Mouse (Mus musculus) kidney, postnatal 10 days (tissue): Measurements from ENCODE around the gene D11Wsu47e.
"Not testable (repeated sequence)": the region's sequence is repeated elsewhere in the genome, so short reads cannot be mapped to it uniquely, and the experiment has no call there.

Source experiments
- DNase-seq: peaks from one replicate; pipeline ENCODE4 v3.0.0; 2021; ENCODE audit warnings: mixed read lengths

The D11Wsu47e gene

DNA sequence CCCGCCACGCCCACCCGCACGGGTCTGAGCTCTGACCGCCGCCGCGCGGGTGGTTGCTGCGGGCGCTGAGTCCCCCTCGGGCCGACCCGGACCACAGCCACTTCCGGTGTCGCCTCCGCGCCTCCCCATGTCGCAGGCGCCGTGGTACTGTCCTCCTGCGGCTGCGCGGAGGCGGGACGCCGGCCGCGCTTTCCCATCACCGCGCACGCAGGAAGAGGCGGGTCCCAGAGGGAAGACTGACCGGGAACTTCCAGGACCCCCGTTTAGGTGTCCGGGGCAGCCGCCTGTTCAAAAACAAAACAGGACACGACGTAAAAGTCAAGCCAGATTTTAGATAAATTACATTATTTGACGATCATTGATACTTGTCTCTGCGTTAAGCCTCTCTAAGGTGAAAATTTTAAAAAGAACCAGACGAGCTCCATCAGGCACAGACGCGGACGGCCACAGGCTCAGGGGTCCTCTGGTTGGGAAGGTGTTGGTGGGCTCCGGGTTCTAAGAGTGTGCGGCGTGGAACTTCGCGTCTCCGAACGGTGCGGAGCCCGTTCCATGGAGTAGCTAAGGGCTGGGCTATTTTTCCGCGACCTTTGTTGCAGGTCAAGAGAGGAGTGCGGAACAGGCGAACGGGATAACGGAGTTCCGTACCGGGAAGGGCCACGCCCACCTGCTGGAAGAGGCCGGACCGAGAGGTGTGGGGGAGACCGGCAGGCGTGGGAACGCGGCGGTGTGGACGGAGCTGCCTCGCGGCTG, at the start of gene D11Wsu47e, which contains the start of gene Fam104a:
Gene D11Wsu47e, plus strand, starts transcription at position 456 of the 750 bp plus-strand sequence.
Gene Fam104a, minus strand, starts transcription at position 199 of the 750 bp plus-strand sequence.
- DNase-seq = peak; percentile 97

DNA sequence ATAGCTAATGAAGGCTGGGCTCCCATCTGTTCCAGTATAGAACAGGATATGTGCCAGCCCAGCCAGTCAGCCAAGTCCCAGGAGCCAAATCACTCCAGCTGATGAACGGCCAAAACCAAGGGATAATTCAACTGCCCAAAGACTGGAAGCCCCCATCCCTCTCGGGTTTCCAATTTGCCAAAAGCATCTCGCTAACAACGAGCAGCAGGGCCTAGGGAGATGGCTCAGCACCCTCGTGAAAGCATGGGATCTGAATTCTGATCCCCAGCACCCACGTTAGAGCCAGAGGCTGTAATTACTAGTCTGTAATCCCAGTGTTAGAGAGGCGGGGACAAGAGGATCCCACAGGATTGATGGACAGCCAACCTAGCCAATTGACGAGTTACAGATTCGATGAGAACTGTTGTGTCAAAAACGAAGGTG, 49.5 kb upstream of the D11Wsu47e start:
- no peak for DNase-seq

DNA sequence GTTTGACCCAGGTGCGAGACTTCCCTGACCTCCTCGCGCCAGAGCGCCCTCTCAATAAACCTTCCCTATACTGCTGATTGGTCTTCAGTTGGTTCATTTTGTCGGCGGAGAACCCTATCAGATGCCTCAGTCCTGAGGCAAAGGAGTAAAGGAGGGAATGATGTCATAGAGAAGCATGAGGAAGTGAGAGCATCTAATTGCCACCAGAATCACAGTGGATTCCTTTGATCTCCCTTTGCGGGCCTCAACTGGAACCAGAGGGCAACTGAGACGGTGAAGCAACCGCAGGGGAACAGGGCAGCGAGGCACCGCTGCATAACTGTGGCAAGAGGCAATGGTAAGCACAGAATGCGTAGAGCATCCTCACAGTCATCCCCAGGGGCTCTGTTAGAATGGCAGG, 45.5 kb upstream of the D11Wsu47e start:
- DNase-seq = no peak

DNA sequence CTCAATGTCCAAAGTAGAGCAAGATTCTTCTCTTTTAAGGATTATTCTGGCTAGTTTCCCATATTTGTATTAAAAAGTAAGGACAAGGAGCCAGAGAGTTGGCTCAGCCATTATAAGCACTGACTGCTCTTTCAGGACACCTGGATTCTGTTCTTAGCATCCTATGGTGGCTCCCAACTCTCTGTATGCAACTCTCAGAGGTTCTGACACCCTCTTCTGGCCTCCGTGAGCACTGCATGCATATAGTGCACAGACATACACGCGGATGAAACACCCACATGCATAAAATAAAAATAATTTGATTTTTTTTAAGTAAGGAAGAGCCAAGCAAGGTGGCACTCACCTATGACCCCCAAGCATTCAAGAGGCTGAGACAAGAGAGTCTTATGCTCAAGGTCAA, 39.0 kb upstream of the D11Wsu47e start:
- DNase-seq = no peak

DNA sequence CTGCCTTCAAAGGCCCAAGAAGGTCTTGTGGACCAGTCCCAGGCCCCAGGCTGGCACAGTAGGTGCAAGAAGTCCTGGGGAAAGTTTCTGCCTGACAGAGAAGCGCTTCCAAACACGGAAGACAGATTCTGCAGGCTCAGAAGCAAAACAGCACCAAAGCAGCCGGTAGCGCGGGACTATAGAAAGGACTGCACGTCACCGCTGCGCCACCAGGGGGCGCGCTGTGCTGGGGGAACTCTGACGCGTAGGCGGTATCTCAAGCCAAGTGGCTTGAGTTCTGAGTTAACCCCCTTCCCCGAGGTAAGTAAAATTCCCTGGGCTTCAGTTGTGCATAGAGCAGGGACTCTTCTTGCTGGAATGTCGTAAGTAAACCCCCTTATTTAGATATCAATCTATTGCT, 36.1 kb upstream of the D11Wsu47e start:
- peak; percentile 90 for DNase-seq

DNA sequence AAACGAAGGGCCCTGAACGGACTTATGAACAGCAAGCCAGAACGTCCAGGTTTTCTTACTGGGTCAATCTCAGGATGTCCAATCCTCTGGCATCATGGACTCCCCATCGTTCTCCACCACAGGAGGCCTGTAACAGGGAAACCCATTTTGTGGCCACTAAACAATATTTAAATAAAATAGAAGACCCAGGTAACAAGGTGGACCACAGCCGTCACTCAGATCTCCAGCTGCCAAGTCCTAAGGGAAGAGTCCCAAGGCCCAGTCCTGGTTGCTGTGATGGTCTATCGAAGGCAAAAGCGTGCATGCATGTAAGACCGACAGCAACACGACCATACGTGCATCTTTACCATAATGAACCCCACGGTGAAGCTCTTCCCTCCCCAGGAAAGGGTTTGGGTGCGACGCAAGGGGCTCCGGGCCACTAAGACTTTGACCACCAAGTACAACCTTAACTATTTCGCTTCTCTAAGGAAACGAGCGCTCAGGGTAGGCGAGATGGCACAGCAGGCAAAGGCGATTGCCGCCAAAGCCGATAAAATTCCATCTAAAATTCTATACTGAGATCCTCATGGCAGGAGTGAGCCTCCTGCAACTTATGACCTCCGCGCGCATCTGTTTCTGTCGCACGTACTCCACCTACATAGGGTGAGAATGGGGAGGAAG, 35.4 kb upstream of the D11Wsu47e start, which contains the start of gene Cog1:
Gene Cog1, plus strand, starts transcription at position 480 of the 663 bp plus-strand sequence.
- DNase-seq = no peak

DNA sequence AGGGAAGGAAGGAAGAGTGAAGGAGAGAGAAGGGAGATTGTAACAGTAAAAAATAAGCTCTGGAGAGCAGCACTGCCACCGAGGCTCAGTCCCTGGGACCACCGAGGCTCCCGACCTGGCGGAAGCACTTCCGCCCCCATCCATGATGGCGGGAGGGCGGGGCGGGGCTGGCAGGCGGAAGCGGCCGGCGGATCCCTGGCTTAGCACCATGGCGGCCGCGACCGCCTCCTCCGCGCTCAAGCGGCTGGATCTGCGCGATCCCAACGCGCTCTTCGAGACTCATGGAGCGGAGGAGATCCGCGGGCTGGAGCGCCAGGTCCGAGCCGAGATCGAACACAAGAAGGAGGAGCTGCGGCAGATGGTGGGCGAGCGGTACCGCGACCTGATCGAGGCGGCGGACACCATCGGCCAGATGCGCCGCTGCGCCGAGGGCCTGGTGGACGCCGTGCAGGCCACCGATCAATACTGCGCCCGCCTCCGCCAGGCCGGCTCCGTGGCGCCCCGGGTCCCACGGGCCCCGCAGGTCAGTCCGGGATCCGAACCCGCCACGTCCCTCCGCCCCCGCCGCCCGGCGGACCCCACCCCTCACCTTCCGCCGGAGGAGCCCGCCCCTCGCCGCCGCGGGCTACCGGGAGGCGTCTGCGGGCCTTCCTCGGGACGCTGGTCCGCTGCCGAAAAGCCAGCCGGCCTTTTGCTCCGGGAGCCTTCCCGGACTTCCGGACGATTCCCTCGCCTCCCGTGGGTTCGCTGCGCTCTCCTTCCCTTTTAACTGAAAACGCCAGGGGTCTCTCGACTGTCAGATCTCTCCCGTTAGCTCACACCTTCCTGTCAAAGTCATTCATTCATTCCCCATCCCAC, 34.6 kb upstream of the D11Wsu47e start, which contains the start of gene Slc39a11:
Gene Slc39a11, minus strand, starts transcription at position 727 of the 858 bp plus-strand sequence.
- DNase-seq = peak; percentile 84

DNA sequence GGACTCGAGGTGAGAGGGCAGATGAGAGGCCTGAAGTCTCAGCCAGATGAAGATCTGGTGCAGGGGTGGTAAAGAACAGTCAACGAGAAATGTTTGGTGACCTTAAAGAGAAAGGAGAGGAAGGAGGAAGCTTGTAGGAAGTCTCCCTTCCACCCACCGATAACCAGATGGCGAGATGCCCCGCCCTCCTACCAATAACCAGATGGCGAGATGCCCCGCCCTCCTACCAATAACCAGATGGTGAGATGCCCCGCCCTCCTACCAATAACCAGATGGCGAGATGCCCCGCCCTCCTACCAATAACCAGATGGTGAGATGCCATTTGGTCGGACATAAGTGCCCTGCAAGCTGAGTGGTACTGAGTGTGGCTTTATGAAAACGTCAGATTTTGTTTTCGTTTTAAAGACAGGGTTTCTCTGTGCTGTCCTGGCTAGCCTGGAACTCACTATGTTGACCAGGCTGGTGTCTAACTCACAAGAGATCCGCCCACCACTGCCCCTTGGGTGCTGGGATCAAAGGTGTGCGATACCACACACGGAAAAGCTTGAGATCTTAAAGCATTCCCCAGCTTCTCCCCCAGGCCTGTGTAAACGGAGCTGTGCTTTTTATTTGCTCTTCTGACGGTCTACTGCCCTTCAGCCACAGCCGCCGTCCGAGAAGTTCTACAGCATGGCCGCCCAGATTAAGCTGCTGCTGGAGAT, 32.9 kb upstream of the D11Wsu47e start:
- no peak for DNase-seq

DNA sequence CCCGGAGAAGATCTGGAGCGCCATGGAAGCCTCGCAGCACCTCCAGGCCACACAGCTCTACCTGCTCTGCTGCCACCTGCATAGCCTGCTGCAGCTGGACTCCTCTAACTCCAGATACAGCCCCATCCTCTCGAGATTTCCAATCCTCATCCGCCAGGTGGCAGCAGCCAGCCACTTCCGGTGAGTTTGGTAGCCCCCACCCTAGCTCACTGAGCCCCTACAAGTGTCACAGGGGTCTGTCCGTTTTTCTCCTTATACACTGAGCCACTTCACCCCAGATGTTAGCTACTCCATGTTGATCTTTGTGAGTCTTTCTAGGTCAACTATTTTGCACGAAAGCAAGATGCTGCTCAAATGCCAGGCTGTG, 32.3 kb upstream of the D11Wsu47e start:
- DNase-seq = peak; percentile 73

DNA sequence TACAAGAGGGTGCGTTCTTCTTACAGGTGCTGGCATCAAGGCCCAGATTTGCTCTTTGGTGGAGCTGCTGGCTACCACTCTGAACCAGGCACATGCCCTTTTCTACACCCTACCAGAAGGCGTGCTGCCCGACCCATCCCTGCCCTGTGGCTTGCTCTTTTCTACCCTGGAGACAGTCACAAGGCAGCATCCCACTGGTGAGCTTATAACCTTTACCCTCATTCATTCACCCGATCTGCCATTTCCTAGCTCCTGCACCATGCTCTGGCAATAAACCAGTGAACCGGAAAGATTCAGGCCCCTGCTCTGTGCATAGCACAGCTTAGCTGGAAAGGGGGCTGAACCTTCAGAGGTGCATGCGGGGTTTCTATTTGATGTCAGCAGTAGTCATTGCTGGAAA, 31.7 kb upstream of the D11Wsu47e start:
- DNase-seq = peak; percentile 43

DNA sequence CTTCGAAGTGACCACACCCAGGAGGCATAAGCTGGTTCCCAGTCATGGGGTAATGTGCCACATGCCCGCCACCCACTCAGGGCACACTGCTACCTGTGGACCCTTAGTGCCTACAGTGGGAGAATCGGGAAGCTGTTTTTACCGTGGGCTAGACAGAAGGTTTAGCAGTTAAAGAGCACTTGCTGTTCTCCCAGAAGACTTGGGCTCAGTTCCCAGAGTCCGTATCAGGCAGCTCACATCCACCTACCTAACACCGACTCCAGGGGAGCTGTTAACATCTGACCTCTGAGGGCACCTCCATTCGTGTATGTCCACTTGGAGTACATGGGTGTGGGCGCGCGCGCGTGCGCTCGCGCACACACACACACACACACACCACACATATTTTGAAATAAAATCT, 30.1 kb upstream of the D11Wsu47e start:
- DNase-seq = no peak

DNA sequence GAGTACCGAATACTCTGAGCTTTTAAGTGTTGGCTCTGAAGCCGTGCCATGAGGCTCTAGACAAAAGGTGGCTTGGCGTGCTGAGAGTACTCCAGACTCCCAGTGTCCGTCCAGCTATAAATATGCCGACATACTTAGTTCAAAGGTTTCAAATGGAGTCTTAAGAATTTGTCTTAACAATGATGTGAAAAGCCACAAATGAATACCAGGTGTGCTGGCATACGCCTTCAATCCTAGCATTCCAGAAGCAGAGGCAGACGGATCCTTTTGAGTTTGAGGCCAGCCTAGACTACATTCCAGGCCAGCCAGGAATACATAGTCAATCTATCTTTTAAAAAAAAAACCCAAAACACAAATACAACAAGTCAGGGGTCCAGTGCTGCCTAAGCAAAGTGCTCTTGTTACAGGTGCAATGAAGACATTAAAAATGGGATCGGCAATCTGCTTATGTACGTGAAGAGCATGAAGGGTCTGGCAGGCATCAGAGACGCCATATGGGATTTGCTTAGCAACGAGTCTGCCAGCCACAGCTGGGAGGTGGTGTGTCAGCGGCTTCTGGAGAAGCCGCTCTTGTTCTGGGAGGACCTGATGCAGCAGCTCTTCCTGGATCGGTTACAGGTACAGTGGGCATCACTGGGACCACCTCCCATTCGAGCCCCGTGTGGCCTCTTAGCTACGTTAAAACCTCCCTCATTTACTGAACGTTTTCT, 29.5 kb upstream of the D11Wsu47e start:
- no peak for DNase-seq

DNA sequence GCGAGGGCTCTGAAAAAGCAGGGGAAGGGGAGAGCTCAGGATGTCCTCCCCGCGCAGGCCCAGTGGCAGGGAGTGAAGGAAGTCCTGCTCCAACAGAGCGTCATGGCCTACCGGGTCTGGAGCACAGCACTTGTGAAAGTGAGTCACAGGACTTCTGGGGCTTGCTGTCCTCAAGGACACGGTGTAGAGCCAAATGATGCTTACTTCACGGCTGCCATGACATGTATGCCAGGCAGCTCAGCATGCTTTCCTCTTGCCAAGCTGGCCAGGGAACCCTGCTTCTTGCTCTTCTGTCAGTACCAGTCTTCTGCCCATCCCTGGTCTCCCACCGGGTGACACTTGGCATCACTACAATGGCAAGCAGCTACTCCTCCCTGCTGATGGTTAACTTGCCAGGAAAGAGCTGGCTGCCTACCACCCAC, 27.7 kb upstream of the D11Wsu47e start:
- no peak for DNase-seq

DNA sequence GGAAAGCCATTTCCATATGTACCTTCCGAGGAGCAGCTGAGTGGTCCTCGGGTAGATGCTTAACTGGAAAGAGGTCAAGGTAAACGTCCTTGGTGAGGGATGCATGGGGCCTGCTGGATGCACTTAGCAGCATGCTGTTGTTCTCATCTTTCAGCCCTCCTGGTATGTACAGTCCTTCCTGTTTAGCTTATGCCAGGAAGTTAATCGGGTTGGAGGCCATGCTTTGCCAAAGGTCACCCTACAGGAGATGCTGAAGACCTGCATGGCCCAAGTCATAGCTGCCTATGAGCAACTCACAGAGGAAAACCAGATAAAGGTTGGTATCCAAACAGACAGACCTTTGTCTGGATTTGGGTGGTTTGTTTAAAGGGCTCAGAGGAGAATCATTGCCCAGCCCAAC, 27.0 kb upstream of the D11Wsu47e start:
- DNase-seq = no peak

DNA sequence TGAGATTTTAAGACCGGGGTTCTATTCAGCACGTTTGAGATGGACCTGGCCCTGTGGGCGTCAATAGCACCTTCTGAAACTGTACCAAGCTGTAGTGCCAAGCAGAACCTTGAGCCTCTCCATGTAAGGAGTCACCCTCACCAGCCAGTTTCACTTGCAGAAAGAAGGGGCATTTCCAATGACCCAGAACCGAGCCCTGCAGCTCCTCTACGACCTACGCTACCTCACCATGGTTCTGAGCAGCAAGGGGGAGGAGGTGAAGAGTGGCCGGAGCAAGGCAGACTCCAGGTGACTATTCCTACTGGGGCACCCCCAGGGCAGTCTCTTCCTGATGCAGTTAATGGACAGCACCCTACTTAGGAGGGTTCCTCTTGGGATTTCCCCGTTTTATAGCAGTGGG, 25.9 kb upstream of the D11Wsu47e start:
- DNase-seq = no peak

DNA sequence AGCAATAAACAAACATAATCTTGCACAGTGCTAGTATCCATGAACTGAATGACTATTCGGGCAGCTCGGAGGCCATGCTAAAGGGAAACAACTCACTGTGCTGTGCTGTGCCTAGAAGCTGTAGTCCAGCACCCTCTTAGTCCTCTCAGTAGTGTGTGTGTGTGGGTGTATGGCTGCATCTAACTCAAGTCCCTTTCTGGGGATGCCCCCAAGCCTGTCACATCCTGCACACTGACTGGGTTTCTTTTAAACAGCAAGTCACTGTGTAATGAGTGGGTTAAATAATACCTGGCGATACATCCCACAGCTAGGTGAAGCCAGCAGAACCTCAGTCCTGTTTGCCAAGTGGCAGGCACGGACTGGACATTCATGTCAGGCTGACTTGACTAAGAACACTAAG, 25.4 kb upstream of the D11Wsu47e start:
- no peak for DNase-seq

DNA sequence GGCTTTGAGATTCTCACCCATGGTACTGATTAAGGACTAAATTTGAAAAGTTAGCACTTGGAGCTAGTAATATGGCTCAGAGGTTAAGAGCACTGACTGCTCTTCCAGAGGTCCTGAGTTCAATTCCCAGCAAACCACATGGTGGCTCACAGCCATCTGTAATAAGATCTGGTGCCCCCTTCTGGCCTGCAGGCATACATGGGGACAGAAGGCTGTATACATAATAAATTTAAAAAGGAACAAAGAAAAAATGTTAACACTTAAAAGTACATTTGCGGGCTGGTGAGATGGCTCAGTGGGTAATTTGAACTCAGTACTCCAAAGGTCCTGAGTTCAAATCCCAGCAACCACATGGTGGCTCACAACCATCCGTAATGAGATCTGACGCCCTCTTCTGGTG, 24.0 kb upstream of the D11Wsu47e start:
- not testable (repeated sequence) for DNase-seq

DNA sequence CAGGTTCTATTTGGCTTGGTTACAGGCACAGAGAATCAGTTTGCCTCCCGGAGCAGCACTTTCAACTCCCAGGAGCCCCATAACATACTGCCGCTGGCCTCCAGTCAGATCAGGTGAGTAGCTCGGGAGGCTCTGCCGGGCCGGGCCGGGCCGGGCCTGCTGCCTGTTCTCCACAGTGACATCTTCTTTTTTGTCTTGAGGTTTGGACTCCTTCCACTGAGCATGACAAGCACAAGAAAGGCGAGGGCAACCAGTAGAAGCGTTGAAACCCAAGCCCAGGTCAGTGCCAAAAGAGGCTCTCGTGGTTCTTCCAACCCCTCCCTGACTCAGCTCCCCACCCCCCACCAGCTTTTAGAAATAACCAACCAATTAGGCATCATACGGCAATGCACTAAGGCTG, 23.3 kb upstream of the D11Wsu47e start:
- DNase-seq = no peak

DNA sequence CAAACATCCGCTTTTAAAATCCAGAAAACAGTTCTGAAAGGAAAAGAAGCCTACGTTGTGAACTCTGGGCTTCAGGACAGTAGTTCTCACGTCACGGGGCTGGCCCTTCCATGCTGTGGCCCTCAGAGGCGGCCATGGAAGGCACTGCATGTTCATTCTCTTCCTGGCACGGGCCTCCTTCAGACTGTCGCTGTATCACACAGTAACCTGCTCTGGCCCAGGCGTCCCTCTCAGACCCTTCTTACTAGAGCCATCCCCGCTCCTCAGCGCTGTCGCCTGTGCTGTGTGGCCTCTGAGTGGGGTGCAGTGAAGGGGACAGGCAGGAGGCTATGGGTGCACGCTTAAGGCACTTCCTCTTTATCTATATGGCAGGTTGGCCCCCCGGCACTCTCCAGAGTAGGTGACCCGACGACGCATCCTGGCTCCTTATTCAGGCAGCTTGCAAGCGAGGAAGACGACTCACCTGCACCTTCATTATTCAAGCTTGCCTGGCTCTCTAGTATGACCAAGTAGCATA, 22.3 kb upstream of the D11Wsu47e start:
- no peak for DNase-seq

DNA sequence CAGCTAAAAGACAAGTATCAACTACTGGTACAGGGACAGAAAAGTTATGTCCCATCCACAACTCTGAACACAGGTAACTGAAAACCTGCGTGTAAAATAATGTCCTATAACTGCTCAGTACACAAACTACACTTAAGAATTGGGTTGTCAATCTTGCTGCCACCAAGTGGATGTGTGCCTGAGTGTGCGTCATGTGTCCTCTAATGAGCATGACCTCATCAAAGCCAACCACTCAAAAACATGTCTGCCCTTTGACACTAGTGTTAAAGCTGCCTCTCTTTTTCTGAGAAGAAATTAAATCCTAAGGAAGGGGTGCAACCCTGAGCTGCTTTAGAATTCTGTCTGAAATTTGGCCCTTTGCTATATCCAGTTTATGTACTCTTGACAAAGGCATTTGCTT, 19.9 kb upstream of the D11Wsu47e start:
- no peak for DNase-seq

DNA sequence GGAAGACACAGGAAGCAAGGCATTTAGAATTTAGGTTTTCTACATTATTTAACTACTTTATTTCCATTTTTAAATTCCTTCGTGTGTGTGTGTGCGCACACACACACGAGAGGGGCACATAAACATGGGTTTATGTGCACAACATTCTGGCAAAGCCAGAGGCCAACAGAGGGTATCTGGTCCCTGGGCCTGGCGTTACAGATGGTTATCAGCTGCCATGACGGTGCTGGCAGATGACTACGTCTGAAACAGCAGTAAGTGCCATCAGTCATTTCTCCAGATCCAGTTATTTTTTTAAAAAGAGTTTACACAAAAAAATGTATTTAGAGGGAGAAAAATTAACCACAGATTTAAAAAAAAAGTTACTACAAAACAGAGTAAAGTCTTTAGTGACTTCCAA, 18.0 kb upstream of the D11Wsu47e start:
- DNase-seq = no peak

DNA sequence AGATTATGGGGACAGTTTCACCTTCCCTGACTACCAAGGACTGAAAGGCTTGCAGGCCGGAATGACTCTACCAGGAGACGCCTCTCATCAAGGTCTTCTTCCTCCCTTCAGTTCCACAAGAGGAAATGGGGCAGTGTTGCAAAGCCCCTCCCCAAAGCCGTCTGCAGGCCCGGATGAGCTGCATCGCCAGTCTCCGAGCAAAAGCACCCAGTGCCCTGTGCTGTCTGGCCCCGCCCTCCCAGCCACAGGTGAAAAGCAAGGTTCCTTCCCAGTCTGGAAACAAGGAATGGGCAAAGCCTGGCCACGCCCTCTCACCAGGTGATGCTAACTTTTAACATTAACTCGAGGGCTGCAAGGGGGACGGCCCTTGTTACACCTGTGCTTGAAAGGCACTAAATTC, 17.6 kb upstream of the D11Wsu47e start:
- DNase-seq = peak; percentile 73
